In the genomic region with DNA sequence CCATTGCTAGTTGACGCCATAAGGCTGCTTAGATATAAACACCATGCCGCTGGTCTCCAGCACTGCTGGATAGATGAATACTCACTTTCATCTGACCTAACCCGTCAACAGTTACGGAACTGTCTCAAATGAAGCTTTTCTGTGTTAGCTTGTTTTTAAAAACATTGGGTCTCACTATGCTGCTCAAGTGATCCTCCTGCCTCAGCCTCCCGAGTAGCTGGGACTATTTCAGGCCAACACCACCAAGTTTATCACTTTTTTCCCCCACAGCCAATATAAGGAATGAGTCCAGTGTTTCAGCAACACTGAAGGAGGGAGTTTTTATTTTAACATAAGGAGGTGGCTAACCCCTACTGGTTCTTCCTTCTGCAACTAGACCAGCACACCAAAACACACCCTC, we compare ENCODE assay signal across 15 mouse cellular contexts.
"Had no signal": no experiment of that assay in that cellular context is flagged by ENCODE, and none has a peak within 500 bp of the region (broad histone marks: within the 10 kb centered on the region; RNA-seq: fewer than 3 reads in every experiment).

No protein-coding gene starts in this region.

- ATAC-seq: midbrain, embryonic 16.5 days had no signal

- DNase-seq: lung, adult 18-20 months; lung, embryonic 14.5 days; lung, postnatal 10 days; lung, postnatal 4 days; midbrain, embryonic 14.5 days; retina, postnatal 1 day; right cerebral cortex, adult 18-20 months; right cerebral cortex, postnatal 14 days; thymus, adult 18-20 months; thymus, postnatal 14 days; thymus, postnatal 36 days had no signal

- H3K27me3 ChIP-seq: midbrain, embryonic 12.5 days; neural tube, embryonic 13.5 days; neural tube, embryonic 15.5 days had no signal
